9 mouse cellular contexts compared by ENCODE assay signal in genomic region chr17:46854640-46855110, GRCm38 (mm10). TPM values are rescaled to one million over a fixed set of nuclear protein-coding genes. Genes with fewer than 3 reads are reported as not detected.
A peak's percentile ranks its signal among the peaks of the same experiment; 100 is the strongest.
DNase-seq lines count a peak whose midpoint lies in the region; ATAC-seq and TF ChIP-seq lines count a peak whose summit lies in the region.
"Had no signal": no experiment of that assay in that cellular context is flagged by ENCODE, and none has a peak within 500 bp of the region (broad histone marks: within the 10 kb centered on the region; RNA-seq: fewer than 3 reads in every experiment).

No protein-coding gene starts in this region.

- WGBS in heart, embryonic 13.5 days = 15% methylated on average over 8 of the region's 8 CpGs
- 82% methylated on average over 8 of the region's 8 CpGs for WGBS in limb, embryonic 13.5 days
- WGBS in stomach, embryonic 16.5 days = 59% methylated on average over 8 of the region's 8 CpGs

- H3K9me3 ChIP-seq in MEL (replicated peaks; ENCODE audit: insufficient read depth, low read length) = no peaks in the 10 kb centered on the region
- no peaks in the 10 kb centered on the region for H3K9me3 ChIP-seq in heart, embryonic 13.5 days
- no peaks in the 10 kb centered on the region for H3K9me3 ChIP-seq in limb, embryonic 13.5 days
- no peaks in the 10 kb centered on the region for H3K9me3 ChIP-seq in stomach, embryonic 16.5 days (replicated peaks; ENCODE audit: control insufficient read depth, low read length)

- peaks cover 3 to 17% of the 10 kb centered on the region in 2 experiments for H3K4me1 ChIP-seq in MEL (ENCODE audit: control insufficient read depth in 1 of 2, insufficient read depth in 2 of 2, low read length in 2 of 2)
- H3K4me1 ChIP-seq in heart, embryonic 13.5 days = peaks cover 39% of the 10 kb centered on the region
- H3K4me1 ChIP-seq in limb, embryonic 13.5 days = peaks cover 39% of the 10 kb centered on the region
- peaks cover 27% of the 10 kb centered on the region for H3K4me1 ChIP-seq in stomach, embryonic 16.5 days (ENCODE audit: control insufficient read depth, insufficient read depth, low read length)

- H3K27me3 ChIP-seq in MEL (ENCODE audit: control insufficient read depth in 1 of 2, insufficient read depth in 2 of 2, low read length in 2 of 2) = no peaks in the 10 kb centered on the region
- no peaks in the 10 kb centered on the region for H3K27me3 ChIP-seq in heart, embryonic 13.5 days (replicated peaks)
- H3K27me3 ChIP-seq in limb, embryonic 13.5 days = no peaks in the 10 kb centered on the region
- no peaks in the 10 kb centered on the region for H3K27me3 ChIP-seq in stomach, embryonic 16.5 days (ENCODE audit: control insufficient read depth, insufficient read depth, low read length)
- H3K27me3 ChIP-seq: Patski had no signal

- TF ChIP-seq RAD21 in MEL (IDR thresholded peaks at IDR 0.05; ENCODE audit: low read depth, low read length) = no peak

- TF ChIP-seq CTCF in MEL (IDR thresholded peaks at IDR 0.05 in 2 of 3, conservative IDR thresholded peaks at IDR 0.05 in 1 of 3; ENCODE audit: control insufficient read depth in 1 of 3, insufficient read depth in 1 of 3, low read depth in 2 of 3, low read length in 3 of 3, poor library complexity in 1 of 3, severe bottlenecking in 1 of 3) = no peak

- no peak overlapping the region for H3K4me3 ChIP-seq in MEL (ENCODE audit: control insufficient read depth in 1 of 2, insufficient read depth in 1 of 2, low read depth in 2 of 2, low read length in 2 of 2)
- H3K4me3 ChIP-seq in heart, embryonic 13.5 days = peak overlapping the region; percentile 98
- H3K4me3 ChIP-seq in limb, embryonic 13.5 days = peak overlapping the region; percentile 14; the same call in 1 of the 2 replicates
- H3K4me3 ChIP-seq in stomach, embryonic 16.5 days (replicated peaks; ENCODE audit: low read length) = no peak overlapping the region

- TF ChIP-seq POLR2A in MEL (IDR thresholded peaks at IDR 0.05; ENCODE audit: control insufficient read depth in 1 of 2, insufficient read depth in 1 of 2, low read depth in 1 of 2, low read length in 2 of 2, poor library complexity in 1 of 2) = no peak

- TF ChIP-seq EP300 in MEL (IDR thresholded peaks at IDR 0.05; ENCODE audit: low read depth in 1 of 2, low read length in 2 of 2) = no peak

- intact Hi-C loops in left cerebral cortex, postnatal 36 days (cut with DNase I) = loop anchor here (5.0 kb wide), 1 partner anchor 72 kb away; the partner anchor contains the start of gene Rpl7l1

- peak; percentile 94 for DNase-seq in heart, adult 11 months
- no peak for DNase-seq in heart, adult 8-10 months (ENCODE audit: low spot score)
- DNase-seq in MEL (ENCODE audit: low read depth, low spot score) = no peak
- DNase-seq in urinary bladder, adult 18-20 months (ENCODE audit: low spot score in 2 of 2) = no peak
- DNase-seq in left cerebral cortex, postnatal 36 days (ENCODE audit: low spot score in 2 of 2) = no peak

- peaks cover 34% of the 10 kb centered on the region for H3K79me2 ChIP-seq in MEL (ENCODE audit: control insufficient read depth, insufficient read depth, low read length, poor library complexity)

- H3K9ac ChIP-seq in MEL (ENCODE audit: control insufficient read depth, low read depth, low read length, poor library complexity, severe bottlenecking) = peak overlapping the region; percentile 50
- peak overlapping the region; percentile 100 for H3K9ac ChIP-seq in heart, embryonic 13.5 days
- H3K9ac ChIP-seq in limb, embryonic 13.5 days = no peak overlapping the region
- H3K9ac ChIP-seq in stomach, embryonic 16.5 days (ENCODE audit: low read length) = 0 out of 2 replicates have a peak overlapping the region, but pooled peaks have one; percentile 54

- H3K27ac ChIP-seq in MEL (ENCODE audit: control insufficient read depth, low read depth, low read length) = peak overlapping the region; percentile 57
- H3K27ac ChIP-seq in heart, embryonic 13.5 days (replicated peaks) = peak overlapping the region; percentile 100
- peak overlapping the region; percentile 69; the same call in 1 of the 2 replicates for H3K27ac ChIP-seq in limb, embryonic 13.5 days
- peak overlapping the region; percentile 100; the same call in 1 of the 2 replicates for H3K27ac ChIP-seq in stomach, embryonic 16.5 days (ENCODE audit: low read length)

- peak overlapping the region; percentile 83 for H3K4me2 ChIP-seq in heart, embryonic 13.5 days
- H3K4me2 ChIP-seq in limb, embryonic 13.5 days (replicated peaks) = peak overlapping the region; percentile 73
- peak overlapping the region; percentile 69 for H3K4me2 ChIP-seq in stomach, embryonic 16.5 days (ENCODE audit: low read depth, low read length)

- H3K36me3 ChIP-seq in MEL (ENCODE audit: control insufficient read depth in 1 of 2, insufficient read depth in 2 of 2, low read length in 2 of 2) = peaks cover 0 to 21% of the 10 kb centered on the region in 2 experiments; a peak in 2 of 4 replicates
- no peaks in the 10 kb centered on the region for H3K36me3 ChIP-seq in heart, embryonic 13.5 days
- H3K36me3 ChIP-seq in limb, embryonic 13.5 days = 0 out of 2 replicates have a peak, but pooled peaks cover 8% of the 10 kb centered on the region
- H3K36me3 ChIP-seq in stomach, embryonic 16.5 days (ENCODE audit: control insufficient read depth, insufficient read depth, low read length) = no peaks in the 10 kb centered on the region

- no peak for ATAC-seq in heart, embryonic 13.5 days (ENCODE audit: extremely low read depth, insufficient number of reproducible peaks, low FRiP score, low TSS enrichment)
- no peak for ATAC-seq in limb, embryonic 13.5 days (ENCODE audit: low FRiP score, low read depth)
- no peak for ATAC-seq in stomach, embryonic 16.5 days (ENCODE audit: insufficient read depth, low FRiP score)
- ATAC-seq: Patski had no signal

TF ChIP-seq in MEL, 35 proteins besides CTCF, POLR2A, EP300 and RAD21:
- TF ChIP-seq TAL1 (IDR thresholded peaks at IDR 0.05; ENCODE audit: low read length) = no peak
- TF ChIP-seq GATA1 (IDR thresholded peaks at IDR 0.05; ENCODE audit: low read depth, low read length) = 0 out of 2 replicates have a peak, but pooled peaks have one; percentile 56
- 0 out of 2 replicates have a peak, but pooled peaks have one; percentile 20 for TF ChIP-seq ZMIZ1 (IDR thresholded peaks at IDR 0.05; ENCODE audit: low read depth, low read length)

RNA-seq across cellular contexts. Expression of gene Bicral, which starts 3.6 kb away (rescaled TPM):
- 10 to 100 TPM; 12.8 to 15.3 (median 14.4) TPM for total RNA-seq in heart, adult 8-10 months (2022)
- total RNA-seq in MEL (2012; rRNA removed) = 3.7 and 5.8 TPM in 2 replicates
- polyA plus RNA-seq in MEL (2012; ENCODE audit: insufficient read depth in 1 of 2, insufficient read length in 2 of 2, low read depth in 1 of 2, low replicate concordance in 2 of 2, missing spikeins in 1 of 2) = 1 to 10 TPM in 1 of 2 experiments, not detected in 1; 6.9 TPM
- polyA plus RNA-seq in heart, embryonic 13.5 days (2015; fragmentation: Nextera tagmentation; extraction: Ambion mirVana) = 3.0 and 3.4 TPM in 2 replicates
- 3.9 and 4.6 TPM in 2 replicates for polyA plus RNA-seq in limb, embryonic 13.5 days (2015; fragmentation: Nextera tagmentation; extraction: Ambion mirVana)
- polyA plus RNA-seq in stomach, embryonic 16.5 days (2015; fragmentation: Nextera tagmentation; extraction: Ambion mirVana) = 3.4 and 4.0 TPM in 2 replicates
- 10 to 100 TPM; 52.7 to 58.5 TPM for total RNA-seq in left cerebral cortex, postnatal 36 days (2021)

RNA-seq across cellular contexts. Expression of gene Tbcc, which starts 35.8 kb away (rescaled TPM):
- total RNA-seq in heart, adult 8-10 months (2022) = 10 to 100 TPM; 15.4 to 18.6 (median 17.3) TPM
- 23.6 and 31.8 TPM in 2 replicates for total RNA-seq in MEL (2012; rRNA removed)
- 10 to 100 TPM in 1 of 2 experiments, not detected in 1; 19.3 TPM for polyA plus RNA-seq in MEL (2012; ENCODE audit: insufficient read depth in 1 of 2, insufficient read length in 2 of 2, low read depth in 1 of 2, low replicate concordance in 2 of 2, missing spikeins in 1 of 2)
- 39.3 and 39.8 TPM in 2 replicates for polyA plus RNA-seq in heart, embryonic 13.5 days (2015; fragmentation: Nextera tagmentation; extraction: Ambion mirVana)
- polyA plus RNA-seq in limb, embryonic 13.5 days (2015; fragmentation: Nextera tagmentation; extraction: Ambion mirVana) = 57.8 and 58.0 TPM in 2 replicates
- 25.8 and 34.8 TPM in 2 replicates for polyA plus RNA-seq in stomach, embryonic 16.5 days (2015; fragmentation: Nextera tagmentation; extraction: Ambion mirVana)
- 10 to 100 TPM; 33.4 to 37.6 TPM for total RNA-seq in left cerebral cortex, postnatal 36 days (2021)

RNA-seq across cellular contexts. Expression of gene Prph2, which starts 55.6 kb away (rescaled TPM):
- total RNA-seq in heart, adult 8-10 months (2022) = not detected
- not detected in 2 replicates for total RNA-seq in MEL (2012; rRNA removed)
- polyA plus RNA-seq in MEL (2012; ENCODE audit: insufficient read depth in 1 of 2, insufficient read length in 2 of 2, low read depth in 1 of 2, low replicate concordance in 2 of 2, missing spikeins in 1 of 2) = not detected
- polyA plus RNA-seq in heart, embryonic 13.5 days (2015; fragmentation: Nextera tagmentation; extraction: Ambion mirVana) = not detected in 2 replicates
- not detected in 2 replicates for polyA plus RNA-seq in limb, embryonic 13.5 days (2015; fragmentation: Nextera tagmentation; extraction: Ambion mirVana)
- not detected in 2 replicates for polyA plus RNA-seq in stomach, embryonic 16.5 days (2015; fragmentation: Nextera tagmentation; extraction: Ambion mirVana)
- total RNA-seq in left cerebral cortex, postnatal 36 days (2021) = not detected
- polyA plus RNA-seq: Patski had no signal

Comparison
In these comparisons a context has a peak if more than half of its experiments do, and no peak if none do; other contexts are left out.
1. H3K4me3 ChIP-seq: peak in heart, embryonic 13.5 days (single experiment) and limb, embryonic 13.5 days (single experiment); none in MEL (0 of 2) and stomach, embryonic 16.5 days (single experiment).
2. Peak in every context shown above with its lines, with median percentiles within 50 percentile points of each other: H3K27ac ChIP-seq and H3K4me2 ChIP-seq.